Mouse (Mus musculus) thymus, postnatal 36 days (tissue): ENCODE data around the gene Mdm2.

ENCODE experiments used
- DNase-seq, 2 experiments: peaks; one replicate each; pipeline ENCODE4 v3.0.0; 2022; ENCODE audit warnings: mixed read lengths in 2 of 2

The Mdm2 gene

DNA sequence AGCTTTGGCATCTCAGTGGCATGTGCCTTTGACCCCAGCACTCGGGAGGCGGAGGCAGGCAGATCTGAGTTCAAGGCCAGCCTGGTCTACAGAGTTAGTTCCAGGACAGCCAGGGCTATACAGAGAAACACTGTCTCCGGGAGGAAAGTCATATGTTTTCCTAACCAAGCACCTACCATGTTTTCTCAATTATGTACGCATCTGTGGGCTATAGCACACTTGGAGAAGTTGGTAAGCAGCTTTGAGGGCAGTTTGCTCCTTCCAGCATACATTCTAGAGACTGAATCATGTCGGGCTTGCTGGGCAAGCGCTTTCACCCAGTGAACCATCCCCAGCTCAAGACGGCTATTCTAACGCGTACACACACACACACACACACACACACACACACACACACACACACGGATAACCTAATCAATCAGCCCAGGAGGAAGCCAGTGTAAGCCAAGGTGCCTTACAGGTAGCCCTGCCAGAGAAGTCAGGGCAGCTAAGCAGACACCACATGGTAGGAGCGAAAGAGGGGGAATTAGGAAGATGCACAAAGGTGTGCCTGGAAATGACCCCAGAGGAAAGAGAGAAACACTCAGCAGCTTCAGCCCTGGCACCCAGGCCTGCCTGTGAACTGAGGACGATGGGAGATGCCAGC lies 29.6 kb downstream of the Mdm2 start:
- no peak for DNase-seq

DNA sequence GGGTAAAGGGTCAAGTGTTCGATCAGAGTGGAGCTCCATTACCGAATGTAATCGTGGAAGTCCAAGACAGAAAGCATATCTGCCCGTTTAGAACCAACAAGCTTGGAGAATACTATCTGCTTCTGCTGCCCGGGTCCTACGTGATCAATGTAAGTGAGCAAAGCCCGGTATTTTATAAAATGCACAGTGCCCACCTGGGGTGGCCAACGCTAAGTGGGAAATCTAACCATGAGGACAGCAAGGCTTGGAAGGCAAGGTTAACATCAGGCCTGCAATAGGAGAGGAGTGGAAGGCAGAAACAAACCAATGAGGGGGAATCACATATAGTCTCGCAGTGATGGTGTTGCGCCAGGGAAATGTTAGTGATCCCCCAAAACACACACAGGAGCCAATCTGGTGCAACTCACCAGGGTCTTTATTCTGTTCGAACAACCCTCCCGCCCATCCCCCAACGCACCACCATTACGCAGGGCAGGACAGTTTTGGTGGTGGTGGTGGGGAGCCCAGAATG lies 30.5 kb downstream of the Mdm2 start:
- DNase-seq: no peak

DNA sequence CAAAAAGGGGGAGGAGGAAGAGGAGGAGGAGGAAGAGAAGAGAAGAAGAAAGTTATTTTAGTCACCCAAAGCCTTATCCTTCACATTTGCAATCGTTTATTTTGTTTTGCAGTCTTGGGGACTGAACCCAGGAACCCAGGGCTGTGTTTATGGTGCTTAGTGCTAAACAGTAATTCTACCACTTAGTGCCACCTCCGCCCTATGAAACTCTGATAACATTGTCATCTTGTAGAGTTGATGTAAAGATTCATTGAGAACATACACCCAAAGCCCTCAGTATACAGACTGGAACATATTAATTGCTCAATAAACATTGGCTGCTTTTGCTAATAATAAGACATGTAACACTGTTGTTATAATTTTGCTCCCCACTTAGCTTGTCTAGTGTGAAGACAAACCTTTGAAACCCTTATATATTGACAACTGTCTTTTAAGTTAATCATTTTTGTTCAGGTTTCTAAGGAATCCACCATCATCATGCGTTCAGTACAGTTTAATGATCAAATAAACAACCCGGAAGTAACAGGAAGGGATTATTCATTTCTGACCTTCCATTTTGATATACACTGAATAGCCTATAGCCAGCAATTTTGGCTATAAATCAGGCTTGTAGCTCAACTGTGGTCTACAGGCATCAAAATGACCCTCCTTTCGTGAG lies 31.4 kb downstream of the Mdm2 start:
- DNase-seq: no peak

DNA sequence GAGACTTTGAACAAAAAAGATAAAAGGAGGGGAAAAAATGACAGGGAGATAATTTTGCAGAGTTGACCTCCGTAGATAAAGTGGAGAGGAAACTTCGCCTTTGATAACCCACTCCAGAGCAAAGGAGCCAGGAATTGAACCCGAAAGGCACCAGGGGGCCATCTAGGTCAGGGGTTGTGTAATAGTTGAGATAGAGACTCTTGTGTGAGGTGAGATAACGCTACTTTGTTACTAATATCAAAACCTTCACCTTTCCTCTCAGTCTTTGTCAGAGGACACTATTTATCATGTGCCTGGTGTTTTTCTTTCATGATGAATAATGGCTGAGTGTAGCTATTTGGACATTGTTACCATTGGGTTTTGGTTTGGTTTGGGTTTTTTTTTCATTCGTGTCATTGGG lies 32.2 kb downstream of the Mdm2 start:
- no peak for DNase-seq

DNA sequence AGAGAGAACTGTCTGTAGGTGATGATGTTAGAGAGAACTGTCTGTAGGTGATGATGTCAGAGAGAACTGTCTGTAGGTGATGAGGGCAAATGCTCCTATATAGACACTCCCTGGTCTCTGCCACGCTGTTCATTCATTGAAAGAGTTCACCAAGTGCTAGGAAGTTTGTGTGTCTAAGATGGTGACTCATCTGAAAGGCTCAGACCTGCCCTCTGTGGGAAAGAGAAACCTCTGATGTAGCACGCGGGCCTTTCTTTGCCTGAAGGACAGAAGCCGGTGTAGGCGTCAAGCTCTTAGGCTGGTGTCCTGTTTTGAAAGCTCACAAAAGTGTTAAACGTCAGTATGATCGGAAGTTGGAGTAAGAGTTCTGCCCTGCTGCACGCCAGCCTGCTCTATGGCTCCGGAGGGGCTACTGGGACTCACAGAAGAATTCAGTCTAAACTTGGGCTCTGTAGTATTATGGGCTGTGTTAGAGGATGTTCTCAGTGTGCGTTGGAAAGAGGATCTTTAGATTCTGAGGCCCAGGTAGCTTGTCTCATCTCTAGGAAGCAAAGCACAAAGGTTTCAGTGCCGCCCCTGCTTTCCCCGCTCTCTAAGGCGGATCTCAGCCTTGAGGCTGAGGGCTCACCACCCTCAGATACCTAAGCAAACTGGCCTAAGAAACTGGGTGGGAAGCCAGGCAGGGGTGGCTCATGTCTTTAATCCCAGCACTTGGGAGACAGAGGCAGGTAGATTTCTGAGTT lies 32.9 kb downstream of the Mdm2 start:
- no peak for DNase-seq

DNA sequence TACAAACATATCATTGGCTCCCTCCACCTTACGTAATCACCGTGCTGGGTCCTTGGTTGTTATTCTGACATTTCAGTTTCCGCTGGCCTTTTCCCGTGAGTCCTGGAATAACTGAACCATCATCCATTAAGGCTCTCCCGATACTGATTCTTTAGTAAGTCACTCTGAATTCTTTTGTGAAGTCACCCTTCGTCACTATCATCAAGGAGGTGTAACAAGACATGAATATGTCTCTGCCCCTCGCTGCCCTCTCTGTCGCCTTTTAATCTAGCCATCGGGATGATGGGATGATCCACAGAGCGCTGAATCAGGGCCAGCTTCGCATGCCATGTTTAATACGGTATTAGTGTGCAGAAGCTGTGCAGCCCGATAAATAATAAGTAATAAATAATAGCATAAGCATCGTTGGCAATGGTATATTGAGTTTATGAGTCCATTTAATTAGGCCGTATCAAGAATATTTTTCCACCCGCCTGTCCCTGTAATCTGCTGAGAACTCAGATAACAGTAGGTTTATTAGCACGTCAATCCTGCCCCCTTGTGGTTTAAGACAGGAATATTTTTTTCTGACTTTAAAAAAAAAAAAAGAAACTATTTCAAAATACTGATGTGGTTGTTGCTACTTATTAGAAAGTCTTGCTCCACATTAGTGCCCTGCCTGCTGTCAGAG lies 33.8 kb downstream of the Mdm2 start:
- no peak for DNase-seq

DNA sequence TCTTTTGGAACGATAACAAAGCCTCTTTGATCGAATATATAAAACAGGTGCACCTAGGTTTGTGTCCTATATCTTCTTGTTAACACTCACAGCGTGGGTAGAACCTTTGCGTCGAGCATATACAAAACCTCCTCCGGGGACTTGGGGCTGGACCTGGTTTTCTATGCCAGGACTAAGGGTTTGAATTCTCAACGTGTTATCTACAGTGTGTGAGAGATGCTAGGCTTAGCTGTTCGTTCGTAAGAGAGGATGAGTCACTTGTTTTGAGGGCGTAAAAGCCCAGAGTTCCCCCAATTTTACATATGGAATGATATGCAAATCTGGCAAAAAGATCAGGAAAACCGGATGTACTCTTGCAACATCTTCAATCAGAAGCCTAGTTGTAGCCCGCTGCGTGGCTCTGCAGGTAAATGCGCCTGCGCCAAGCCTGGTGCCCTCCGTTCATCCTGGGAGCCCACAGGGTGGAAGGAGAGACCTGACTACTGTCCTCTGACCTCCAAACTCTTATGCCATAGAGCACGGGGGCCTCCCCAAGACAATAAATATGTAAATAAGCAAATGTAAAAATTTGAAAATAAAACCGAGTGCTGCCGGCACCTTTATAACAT lies 34.4 kb downstream of the Mdm2 start:
- peak; percentile 39 to 49 for DNase-seq

DNA sequence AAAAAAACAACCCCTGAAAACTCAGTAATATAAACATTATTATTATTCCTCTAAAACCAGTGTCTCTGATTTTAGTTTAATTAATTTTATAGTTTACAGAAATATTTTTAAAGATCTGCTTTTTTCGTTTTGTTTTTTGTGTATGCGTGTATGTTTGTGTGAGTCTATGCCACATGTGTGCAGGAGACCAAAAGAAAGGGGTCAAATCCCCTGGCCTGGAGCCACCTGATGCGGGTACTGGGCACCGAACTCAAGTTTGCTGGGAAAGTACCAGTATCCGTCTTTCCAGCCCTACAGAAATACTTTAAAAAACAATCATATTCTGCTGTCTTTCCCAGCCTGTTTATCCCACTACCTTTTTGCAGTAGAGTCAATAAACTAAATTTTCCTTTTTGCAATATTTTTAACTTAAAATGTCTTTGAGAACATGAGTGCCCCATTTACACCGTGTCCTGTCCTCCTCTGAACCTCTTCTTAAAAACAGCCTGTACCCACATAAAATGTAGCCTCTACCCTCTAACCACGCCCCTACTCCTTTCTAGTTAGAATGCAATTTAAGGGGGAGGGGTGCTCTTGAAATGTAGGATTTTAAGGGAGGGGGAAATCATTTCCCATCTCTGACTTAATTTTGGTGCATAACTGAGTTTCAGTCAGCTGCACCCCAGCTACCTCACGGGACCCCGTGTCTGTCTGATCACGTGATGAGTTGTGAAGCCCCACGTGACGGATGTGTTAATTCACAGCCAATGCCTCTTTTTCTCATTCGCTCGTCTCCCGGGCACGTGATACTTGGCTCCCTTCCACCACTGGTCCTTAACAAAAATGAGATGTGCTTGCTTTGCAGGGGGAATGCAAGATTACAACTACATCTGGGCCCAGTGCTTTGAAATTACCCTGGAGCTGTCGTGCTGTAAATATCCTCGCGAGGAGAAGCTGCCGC lies 35.2 kb downstream of the Mdm2 start:
- DNase-seq: peak; percentile 75 to 84

DNA sequence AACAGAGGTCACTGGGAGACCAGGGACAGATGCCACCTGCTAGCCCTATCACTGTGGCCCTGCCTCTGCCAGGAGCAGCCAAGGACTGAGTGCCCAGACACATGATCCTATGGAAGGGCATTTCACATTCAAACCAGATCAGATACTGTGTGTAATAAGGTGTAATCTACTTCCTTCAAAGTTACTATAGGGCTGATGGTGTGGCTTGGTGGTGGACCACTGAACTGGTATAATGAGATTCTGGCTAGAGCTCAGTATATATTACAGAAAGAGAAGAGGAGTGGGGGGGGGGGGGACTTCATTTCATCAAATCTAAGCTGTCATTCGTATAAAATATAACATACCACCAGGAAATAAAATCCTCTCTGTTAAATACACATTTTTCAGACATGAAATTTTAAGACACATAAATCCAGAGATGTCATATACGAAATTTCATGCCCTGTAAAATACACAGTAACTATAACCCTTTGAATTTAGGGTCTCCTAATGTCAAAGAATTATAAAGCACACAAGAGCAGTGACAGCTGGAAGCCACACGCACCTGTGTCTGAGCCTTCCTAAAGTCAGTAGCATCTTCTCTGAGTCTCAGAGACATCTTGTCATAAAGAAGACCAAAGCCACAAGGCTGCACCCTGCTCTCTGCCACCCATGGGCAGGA lies 36.1 kb downstream of the Mdm2 start:
- DNase-seq: no peak

DNA sequence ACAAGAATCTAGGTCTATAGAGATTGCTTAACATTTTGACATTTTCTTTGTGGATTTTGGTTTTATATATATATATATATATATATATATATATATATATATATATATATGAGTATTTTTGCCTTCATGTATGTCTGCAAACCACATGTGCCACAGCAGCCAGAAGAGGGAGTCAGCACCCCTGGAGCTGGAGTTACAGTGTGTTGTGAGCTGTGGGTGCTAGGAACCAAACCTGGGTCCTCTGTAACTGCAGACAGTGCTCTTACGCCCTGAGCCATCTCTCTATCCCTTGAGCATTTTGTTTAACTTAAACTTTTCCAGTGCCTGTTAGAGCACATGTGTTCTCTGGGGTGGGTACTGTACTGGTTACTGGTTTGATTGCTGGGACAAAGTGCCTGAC lies 36.6 kb downstream of the Mdm2 start:
- DNase-seq: no peak

DNA sequence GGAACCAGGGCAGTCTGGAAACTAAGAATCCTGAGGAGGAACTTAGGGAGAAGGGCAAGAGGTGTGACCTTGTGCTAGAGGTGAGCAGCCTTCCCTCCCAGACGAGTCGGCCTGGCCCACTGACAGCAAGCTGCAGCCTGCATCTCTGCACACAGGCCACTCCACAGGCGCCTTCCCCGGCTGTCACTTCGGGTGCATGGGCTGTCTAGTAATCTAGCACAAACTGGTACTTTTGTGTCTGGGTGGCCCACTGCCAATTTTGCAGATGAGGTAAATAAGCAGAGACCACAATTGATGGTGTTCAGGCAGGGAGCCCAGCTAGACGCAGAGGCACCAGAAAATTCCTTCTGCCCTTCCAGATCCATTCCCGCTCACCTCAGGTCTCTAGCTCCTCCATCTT lies 37.9 kb downstream of the Mdm2 start:
- DNase-seq: no peak

DNA sequence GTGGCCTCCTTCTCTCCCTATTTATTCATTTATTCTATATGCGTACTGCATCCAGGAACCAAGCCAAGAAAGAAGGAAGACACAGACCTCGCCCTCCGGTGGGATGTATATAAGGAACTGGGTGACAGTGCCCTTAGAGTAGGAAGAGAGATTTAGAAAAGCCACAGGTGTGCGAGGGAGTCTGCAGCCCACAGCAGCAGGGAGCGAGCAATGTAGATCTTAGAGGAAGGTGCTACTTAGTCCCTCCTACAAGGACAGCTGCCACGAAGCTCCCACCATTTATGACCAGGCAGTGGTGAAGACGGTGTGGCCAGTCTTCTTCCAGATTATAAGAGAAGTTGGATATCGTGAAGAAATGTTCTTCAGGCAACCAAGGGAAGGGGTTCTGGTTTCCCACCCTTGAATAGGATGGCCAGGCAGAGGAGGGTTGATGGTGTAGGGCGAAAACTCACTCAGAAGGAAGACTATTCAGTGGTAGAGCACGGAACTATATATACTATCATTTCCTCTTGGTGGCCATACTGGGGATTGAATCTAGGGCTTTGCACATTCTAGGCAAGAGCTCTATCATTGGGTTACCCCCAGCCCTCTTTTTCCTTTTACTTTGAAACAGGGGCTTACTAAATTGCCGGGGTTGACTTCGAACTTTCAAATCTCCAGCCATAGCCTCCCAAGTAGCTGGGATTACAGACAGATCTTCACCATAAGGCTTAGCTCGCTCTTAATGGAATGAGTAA lies 38.5 kb downstream of the Mdm2 start:
- DNase-seq: no peak

DNA sequence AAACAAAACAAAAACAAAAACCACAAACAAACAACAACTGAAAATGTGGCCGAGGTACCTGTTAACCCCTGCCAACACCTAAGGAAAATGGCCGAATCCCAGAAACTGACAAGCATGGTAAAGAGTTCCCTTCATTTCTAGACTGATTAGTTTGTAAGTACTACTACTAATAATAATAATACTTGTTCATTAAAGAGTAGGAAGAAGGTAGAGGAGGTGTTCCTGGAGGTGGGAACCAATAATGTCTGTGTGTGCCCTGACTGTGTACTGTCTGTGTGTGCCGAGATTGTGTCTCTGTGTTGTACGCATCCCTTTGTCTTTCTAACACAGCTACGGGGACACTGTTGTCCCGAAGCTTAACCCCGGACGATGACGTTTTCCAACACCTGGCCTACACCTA lies 39.3 kb downstream of the Mdm2 start:
- DNase-seq: no peak

DNA sequence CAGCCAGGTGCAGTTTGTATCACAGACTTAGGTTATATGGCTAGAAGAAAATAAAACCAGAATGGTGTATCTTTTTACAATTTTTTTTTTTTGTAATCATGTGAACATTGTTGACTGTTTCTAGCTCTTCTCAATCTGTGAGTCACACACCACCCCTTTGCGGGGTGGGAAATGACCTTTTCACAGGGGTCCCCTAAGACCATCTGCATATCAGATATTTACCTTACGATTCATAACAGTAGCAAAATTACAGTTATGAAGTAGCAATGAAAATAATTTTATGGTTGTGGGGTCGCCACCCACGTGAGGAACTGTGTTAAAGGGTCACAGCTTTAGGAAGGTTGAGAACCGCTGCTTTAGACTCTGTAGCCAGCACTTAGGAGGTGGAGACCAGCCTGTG lies 39.8 kb downstream of the Mdm2 start:
- no peak for DNase-seq

DNA sequence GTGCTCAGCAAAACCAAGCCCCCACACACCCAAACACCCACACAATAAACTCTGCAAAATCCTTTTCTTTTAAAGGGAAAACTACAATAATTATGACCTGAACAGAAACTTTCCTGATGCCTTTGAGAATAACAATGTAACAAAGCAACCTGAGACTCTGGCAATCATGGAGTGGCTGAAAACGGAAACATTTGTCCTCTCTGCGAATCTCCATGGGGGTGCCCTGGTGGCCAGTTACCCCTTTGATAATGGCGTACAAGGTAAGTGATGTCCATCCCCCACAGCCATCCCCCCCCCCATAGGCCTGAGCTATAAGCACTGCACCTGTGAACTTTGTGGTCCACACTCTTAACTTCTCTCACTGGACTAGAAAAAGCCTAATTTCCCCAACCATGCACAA lies 40.5 kb downstream of the Mdm2 start:
- no peak for DNase-seq

DNA sequence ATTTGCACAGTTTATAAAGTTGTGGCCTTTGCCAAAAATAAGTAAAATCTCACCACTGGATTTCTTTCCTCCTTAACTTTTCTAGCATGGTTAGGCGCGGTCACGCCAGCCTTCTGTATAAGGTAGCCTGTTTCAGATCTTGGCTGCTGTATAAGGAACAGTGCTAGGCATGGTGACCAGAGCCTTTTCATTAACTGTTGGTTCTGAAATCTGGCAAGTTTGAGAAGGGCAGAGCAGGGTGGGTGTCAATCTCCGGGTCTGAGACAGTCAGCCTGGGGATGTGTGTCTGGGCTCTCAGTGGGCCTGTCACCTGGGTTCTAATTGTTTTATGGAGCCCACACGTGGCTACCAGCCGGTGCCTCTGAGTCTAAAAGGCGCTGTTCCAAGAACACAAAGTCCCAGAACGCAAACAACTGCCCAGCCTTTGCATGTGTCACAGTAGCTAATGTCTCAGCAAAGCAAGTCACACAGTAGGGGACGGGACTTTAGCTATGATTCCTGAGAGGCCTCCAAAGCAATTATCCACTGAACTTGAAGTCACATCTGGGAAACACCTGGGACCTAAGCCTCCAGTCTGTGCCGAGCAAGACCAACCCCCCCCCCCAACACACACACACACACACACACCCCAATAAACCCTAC lies 41.0 kb downstream of the Mdm2 start:
- no peak for DNase-seq

DNA sequence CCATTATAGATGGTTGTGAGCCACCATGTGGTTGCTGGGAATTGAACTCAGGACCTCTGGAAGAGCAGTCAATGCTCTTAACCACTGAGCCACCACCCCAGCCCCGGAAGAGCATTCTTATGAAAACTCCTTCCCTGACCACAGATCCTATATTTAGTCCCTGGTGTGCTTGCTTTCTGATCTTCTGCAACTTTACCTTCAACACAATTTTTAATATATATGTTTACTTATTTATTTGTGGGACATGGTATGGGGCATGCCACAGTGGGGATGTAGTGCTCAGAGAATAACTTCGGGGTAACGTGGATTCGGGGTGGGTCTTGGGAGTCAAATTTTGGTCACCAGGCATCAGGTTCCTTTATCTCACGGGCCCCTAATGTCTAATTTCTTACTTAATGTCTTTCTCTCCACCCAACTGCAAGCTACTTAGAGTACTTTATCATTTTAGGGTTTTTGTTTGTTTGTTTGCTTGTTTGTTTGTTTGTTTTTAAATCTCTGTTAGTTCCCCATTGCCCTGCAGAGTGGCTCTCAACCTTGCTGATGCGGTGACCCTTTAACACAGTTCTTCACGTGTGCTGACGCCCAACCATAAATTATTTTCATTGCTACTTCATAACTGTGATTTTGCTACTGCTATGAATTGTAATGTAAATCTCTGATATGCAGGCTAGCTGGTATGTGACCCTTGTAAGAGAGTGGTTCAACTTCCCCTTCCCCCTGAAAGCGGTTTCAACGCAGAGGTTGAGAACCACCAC lies 41.8 kb downstream of the Mdm2 start:
- no peak for DNase-seq

DNA sequence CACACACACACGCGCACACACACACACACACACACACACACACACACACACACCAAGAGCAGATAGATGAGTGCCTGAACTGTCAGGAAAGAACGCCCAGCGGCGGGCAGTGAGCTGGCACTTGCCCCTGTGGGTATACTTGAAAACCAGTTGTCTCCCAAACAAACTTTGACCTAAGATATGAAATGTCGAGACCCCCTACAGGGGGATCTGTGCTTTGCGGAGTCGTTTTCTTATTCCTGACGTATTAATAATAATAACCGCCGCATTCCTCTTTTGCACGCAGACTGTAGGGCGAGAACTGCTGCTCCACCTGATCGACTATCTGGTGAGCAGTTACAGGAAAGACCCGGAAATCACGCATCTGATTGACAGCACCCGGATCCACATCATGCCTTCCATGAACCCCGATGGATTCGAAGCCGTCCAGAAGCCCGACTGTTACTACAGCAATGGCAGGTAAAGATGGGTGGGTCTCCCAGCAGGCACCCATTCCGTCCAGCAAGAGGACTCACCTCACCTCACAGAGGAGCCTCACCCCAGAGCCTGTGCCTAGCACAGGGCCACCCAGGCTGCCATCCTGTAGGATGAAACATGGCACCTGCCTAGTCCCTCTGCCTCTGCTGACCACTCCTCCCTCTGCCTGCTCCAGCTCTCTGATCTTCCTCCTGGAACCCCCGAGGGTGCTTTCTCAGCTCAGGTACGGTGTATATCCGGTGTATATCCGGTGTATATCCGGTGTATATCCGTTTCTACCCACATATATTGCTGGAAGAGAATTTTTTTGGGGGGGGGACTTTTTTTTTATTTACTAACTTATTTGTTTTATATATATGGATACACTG lies 42.7 kb downstream of the Mdm2 start:
- DNase-seq: no peak
